Mouse (Mus musculus) frontal cortex, postnatal 10 days (tissue): ENCODE measurements around the gene Dpp6.
"Not testable (repeated sequence)": the region's sequence is repeated elsewhere in the genome, so short reads cannot be mapped to it uniquely, and the experiment has no call there.

Experiments
- DNase-seq, 2 experiments: peaks; one replicate each; pipeline ENCODE4 v3.0.0; 2022; ENCODE audit warnings: low spot score in 2 of 2, mixed read lengths in 1 of 2

Dpp6 gene

GRCm38 (mm10) chr5:27486138-27486537, 669.1 kb downstream of the Dpp6 start:
- DNase-seq: no peak

GRCm38 (mm10) chr5:27490942-27491341, 673.9 kb downstream of the Dpp6 start:
- no peak for DNase-seq

- not testable (repeated sequence) for DNase-seq
Observed at GRCm38 (mm10) chr5:27501338-27501737, 684.3 kb downstream of the Dpp6 start, which contains the start of gene Speer4b. Gene Speer4b (minus strand): TSS chr5:27501438.

GRCm38 (mm10) chr5:27518716-27519115, 701.7 kb downstream of the Dpp6 start:
- DNase-seq: no peak

GRCm38 (mm10) chr5:27526906-27527305, 709.9 kb downstream of the Dpp6 start:
- DNase-seq: no peak

GRCm38 (mm10) chr5:27544816-27545270, 727.8 kb downstream of the Dpp6 start:
- no peak for DNase-seq

- no peak for DNase-seq
Observed at GRCm38 (mm10) chr5:27549291-27549690, 732.3 kb downstream of the Dpp6 start.

- no peak for DNase-seq
Observed at GRCm38 (mm10) chr5:27565700-27566099, 748.7 kb downstream of the Dpp6 start.

- DNase-seq: no peak
Observed at GRCm38 (mm10) chr5:27587970-27588758, 771.2 kb downstream of the Dpp6 start.

GRCm38 (mm10) chr5:27604132-27604531, 787.1 kb downstream of the Dpp6 start:
- DNase-seq: no peak

GRCm38 (mm10) chr5:27615769-27616168, 798.8 kb downstream of the Dpp6 start:
- DNase-seq: peak; percentile 25 to 59

GRCm38 (mm10) chr5:27621811-27622210, 804.8 kb downstream of the Dpp6 start:
- no peak for DNase-seq

- DNase-seq: no peak
Observed at GRCm38 (mm10) chr5:27623876-27624275, 806.9 kb downstream of the Dpp6 start.

- DNase-seq: no peak
Observed at GRCm38 (mm10) chr5:27632151-27632550, 815.1 kb downstream of the Dpp6 start.

- no peak for DNase-seq
Observed at GRCm38 (mm10) chr5:27635941-27636340, 818.9 kb downstream of the Dpp6 start.

GRCm38 (mm10) chr5:27641876-27642275, 824.9 kb downstream of the Dpp6 start:
- no peak for DNase-seq

GRCm38 (mm10) chr5:27651879-27652814, 835.1 kb downstream of the Dpp6 start:
- no peak for DNase-seq

- DNase-seq: no peak
Observed at GRCm38 (mm10) chr5:27656101-27656500, 839.1 kb downstream of the Dpp6 start.

- DNase-seq: no peak
Observed at GRCm38 (mm10) chr5:27657672-27658071, 840.7 kb downstream of the Dpp6 start.

- no peak for DNase-seq
Observed at GRCm38 (mm10) chr5:27658165-27658564, 841.2 kb downstream of the Dpp6 start.

- no peak for DNase-seq
Observed at GRCm38 (mm10) chr5:27658569-27658968, 841.6 kb downstream of the Dpp6 start.

- DNase-seq: no peak
Observed at GRCm38 (mm10) chr5:27659019-27659418, 842.0 kb downstream of the Dpp6 start.
